Mouse (Mus musculus): Measurements from ENCODE around the gene Snx13.

DNA sequence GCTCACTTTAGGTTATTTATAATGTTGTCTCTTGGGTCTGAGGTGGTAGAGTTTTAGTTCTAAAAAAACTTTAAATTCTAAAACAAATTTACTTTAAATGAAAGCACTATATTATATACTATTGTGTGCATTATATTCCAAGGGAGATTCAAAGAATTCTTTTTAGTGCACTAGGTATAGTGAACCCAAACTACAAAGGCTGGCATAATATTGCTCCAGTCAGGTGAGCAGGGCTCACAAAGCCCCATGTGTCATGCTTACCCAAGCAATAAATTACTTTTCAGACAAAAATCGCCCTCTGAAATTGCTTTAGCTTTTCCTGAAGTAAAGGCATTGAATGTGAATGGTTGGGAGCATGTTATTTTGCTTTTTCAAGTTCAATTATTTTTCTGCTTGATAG is 19.5 kb upstream of the Snx13 start:
- TF ChIP-seq CTCF (IDR thresholded peaks at IDR 0.05; ENCODE audit: low read depth) (no peak), EP300 (IDR thresholded peaks at IDR 0.05; ENCODE audit: low read depth) (no peak)
